Mouse (Mus musculus): Measurements from ENCODE around the gene Upk1b. TPM values are rescaled to one million over a fixed set of nuclear protein-coding genes. Genes with fewer than 3 reads are reported as not detected.

The Upk1b gene
- total and polyA plus RNA-seq, 2 experiments from 2014 or later, result 0.44 to 1.0 TPM

DNA sequence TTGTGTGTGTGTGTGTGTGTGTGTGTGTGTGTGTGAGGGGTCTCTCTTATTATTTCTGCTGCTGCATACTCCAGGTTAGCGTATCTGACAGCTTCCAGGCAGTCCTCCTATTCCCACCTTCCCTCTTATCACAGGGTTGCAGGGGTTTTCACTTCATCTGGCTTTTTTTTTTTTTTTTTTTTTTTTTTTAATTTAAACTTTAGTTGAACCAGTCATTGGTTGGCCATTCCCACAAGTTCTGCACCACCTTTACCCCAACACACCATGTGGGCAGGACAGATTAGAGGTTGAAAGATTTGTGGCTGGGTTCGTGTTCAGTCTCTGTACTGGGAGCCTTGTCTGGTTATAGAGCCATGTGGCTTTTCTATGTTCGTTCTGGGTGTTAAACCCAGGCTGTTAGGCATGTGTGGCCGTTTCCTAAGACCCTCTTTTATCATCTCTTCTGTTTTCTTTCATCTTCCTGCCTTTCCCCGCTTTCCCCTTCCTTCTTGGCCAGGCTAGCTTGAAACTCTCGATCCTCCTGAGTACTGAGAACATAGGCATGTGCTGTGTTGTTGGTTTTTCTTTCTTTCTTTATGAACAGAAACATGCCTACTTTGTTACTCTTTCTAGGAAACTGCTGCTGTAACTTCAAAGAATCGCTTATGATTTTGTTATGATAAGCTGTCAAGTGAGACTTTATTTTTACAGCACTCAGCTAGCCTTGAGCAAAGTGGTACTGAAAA, 44.5 kb downstream of the Upk1b start:
- 68% methylated on average over 7 of the region's 7 CpGs for WGBS
- no peak for TF ChIP-seq CTCF (IDR thresholded peaks at IDR 0.05)
- Histone ChIP-seq H3K9ac (replicated peaks; ENCODE audit: low read length, poor library complexity, severe bottlenecking) (no peak overlapping the region), H3K9me3 (ENCODE audit: low read length) (no peaks in the 10 kb centered on the region), H3K36me3 (ENCODE audit: insufficient read depth, low read length) (peaks cover 39% of the 10 kb centered on the region), H3K4me1 (ENCODE audit: insufficient read depth, low read length) (no peaks in the 10 kb centered on the region), H3K27me3 (ENCODE audit: insufficient read depth, low read length) (no peaks in the 10 kb centered on the region), H3K4me2 (ENCODE audit: low read depth, low read length, poor library complexity, severe bottlenecking) (no peak overlapping the region), H3K4me3 (ENCODE audit: low read depth, low read length) (no peak overlapping the region), H3K27ac (ENCODE audit: low read depth, low read length) (no peak overlapping the region)
- DNase-seq (ENCODE audit: low spot score) (no peak), ATAC-seq (ENCODE audit: low FRiP score) (no peak)

DNA sequence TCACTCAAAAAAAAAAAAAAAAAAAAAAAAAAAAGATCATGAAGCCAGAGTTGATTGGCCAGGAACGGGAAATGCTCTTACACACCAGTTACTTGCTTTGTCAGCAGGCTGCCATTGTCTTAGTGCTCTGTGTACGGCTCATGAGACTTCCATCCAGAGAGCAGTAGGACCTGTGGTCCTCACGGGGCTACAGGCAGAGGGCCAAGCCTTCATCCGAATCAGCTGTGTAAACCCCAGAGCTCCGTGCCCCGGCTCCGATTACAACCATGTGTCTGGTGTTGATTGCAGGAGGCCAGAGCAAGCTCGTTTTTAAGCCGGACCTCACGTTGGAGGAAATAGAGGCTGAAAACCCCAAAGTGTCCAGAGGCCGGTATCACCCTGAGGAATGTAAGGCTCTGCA, 46.5 kb downstream of the Upk1b start:
- H3K36me3 ChIP-seq (ENCODE audit: insufficient read depth, low read length), result peaks cover 27% of the 10 kb centered on the region
- no peak for TF ChIP-seq CTCF (IDR thresholded peaks at IDR 0.05)
- ATAC-seq (ENCODE audit: low FRiP score) (no peak), DNase-seq (ENCODE audit: low spot score) (peak; percentile 15)
- H3K9ac ChIP-seq (replicated peaks; ENCODE audit: low read length, poor library complexity, severe bottlenecking), result no peak overlapping the region
- no peak overlapping the region for H3K27ac ChIP-seq (ENCODE audit: low read depth, low read length)
- H3K4me2 ChIP-seq (ENCODE audit: low read depth, low read length, poor library complexity, severe bottlenecking), result no peak overlapping the region
- H3K4me1 ChIP-seq (ENCODE audit: insufficient read depth, low read length), result no peaks in the 10 kb centered on the region
- WGBS, result 69% methylated on average over 11 of the region's 11 CpGs
- no peaks in the 10 kb centered on the region for H3K27me3 ChIP-seq (ENCODE audit: insufficient read depth, low read length)
- H3K4me3 ChIP-seq (ENCODE audit: low read depth, low read length), result no peak overlapping the region
- no peaks in the 10 kb centered on the region for H3K9me3 ChIP-seq (ENCODE audit: low read length)

DNA sequence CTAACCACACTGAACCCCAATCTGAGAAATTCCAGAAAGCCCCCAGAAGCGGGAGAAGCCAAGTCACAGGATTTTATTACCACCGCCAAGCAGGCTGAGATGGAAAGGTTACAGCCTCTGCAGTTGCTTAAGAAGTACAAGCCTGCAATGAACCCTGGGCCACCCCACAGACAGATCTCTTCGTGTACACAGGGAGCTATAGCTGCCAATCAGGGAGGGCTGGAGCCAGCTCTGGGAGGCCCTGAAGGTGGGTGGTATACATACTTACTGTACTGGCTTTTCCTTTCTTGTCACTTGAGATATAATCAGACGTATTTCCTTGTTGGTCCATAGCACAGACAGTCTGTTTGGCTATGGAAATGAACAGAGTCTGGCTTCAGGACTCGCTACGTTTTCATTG, 49.3 kb downstream of the Upk1b start:
- no peaks in the 10 kb centered on the region for H3K4me1 ChIP-seq (ENCODE audit: insufficient read depth, low read length)
- no peak for DNase-seq (ENCODE audit: low spot score)
- no peaks in the 10 kb centered on the region for H3K9me3 ChIP-seq (ENCODE audit: low read length)
- no peaks in the 10 kb centered on the region for H3K27me3 ChIP-seq (ENCODE audit: insufficient read depth, low read length)
- 83% methylated on average over 6 of the region's 6 CpGs for whole genome bisulfite sequencing
- H3K27ac ChIP-seq (ENCODE audit: low read depth, low read length), result no peak overlapping the region
- no peak overlapping the region for H3K4me3 ChIP-seq (ENCODE audit: low read depth, low read length)
- TF ChIP-seq CTCF (IDR thresholded peaks at IDR 0.05), result no peak
- no peak overlapping the region for H3K4me2 ChIP-seq (ENCODE audit: low read depth, low read length, poor library complexity, severe bottlenecking)
- peaks cover 14% of the 10 kb centered on the region for H3K36me3 ChIP-seq (ENCODE audit: insufficient read depth, low read length)
- no peak for ATAC-seq (ENCODE audit: low FRiP score)
- H3K9ac ChIP-seq (replicated peaks; ENCODE audit: low read length, poor library complexity, severe bottlenecking), result no peak overlapping the region

DNA sequence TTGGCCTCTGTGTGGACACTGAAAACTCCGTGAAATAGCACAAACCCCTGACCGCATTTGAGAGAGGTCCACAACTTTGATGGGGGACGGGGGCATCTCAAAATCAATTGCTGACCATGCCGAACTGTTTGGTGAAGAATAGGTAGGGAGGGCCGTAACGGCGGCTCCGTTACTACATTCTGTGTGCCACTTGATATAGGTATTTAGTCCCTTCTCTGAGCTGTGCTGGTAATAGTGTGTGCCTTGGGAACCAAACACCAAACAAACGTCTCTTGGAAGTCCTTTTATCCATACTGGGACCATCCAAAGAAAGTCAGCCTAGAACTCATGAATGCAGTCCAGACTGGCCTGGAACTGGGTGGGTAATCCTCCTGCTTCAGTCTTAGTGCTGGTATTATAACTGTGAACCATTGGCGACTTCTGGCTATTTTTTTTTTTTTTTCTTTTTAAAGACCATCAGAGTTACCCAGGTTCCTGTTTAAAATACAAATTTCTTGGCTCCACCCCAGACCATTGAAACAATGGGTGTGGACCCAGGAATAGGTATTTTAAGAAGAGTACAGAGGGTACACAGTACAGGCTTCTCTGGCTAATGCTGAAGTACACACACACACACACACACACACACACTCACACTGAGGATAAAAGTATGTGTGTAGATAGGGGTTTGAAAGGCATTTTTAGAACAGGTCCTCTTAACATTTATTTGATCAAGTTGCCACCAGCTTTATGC, 56.0 kb downstream of the Upk1b start:
- Histone ChIP-seq H3K27me3 (ENCODE audit: insufficient read depth, low read length) (no peaks in the 10 kb centered on the region), H3K4me2 (ENCODE audit: low read depth, low read length, poor library complexity, severe bottlenecking) (no peak overlapping the region), H3K4me3 (ENCODE audit: low read depth, low read length) (no peak overlapping the region), H3K27ac (ENCODE audit: low read depth, low read length) (no peak overlapping the region), H3K36me3 (ENCODE audit: insufficient read depth, low read length) (no peaks in the 10 kb centered on the region), H3K9me3 (ENCODE audit: low read length) (no peaks in the 10 kb centered on the region), H3K4me1 (ENCODE audit: insufficient read depth, low read length) (no peaks in the 10 kb centered on the region), H3K9ac (replicated peaks; ENCODE audit: low read length, poor library complexity, severe bottlenecking) (no peak overlapping the region)
- no peak for DNase-seq (ENCODE audit: low spot score)
- TF ChIP-seq CTCF (IDR thresholded peaks at IDR 0.05), result no peak
- ATAC-seq (ENCODE audit: low FRiP score), result no peak
- 91% methylated on average over 10 of the region's 10 CpGs for WGBS

DNA sequence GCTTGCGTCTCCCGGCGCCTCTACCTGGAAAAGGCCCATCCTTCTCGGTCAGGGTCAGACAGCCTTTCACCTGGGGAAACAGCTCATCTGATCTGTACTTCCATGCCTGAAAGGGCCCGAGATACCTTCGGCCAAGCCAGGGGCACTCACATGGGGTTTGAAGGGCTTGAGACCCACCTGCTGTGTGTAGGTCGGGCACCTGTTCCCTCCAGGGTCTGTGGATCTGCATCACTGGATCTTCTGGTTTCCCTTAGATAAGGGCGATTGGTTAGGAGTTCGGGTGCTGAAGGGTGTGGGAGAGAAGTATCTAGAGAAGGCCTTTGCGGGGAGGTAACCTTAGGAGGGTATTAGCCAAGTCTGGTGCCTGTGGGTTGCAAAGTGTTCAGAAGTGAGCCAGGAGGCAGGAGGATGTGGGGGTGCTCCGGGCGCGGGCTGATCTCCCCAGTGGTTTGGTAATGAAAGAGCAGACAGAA, 57.4 kb downstream of the Upk1b start:
- Histone ChIP-seq H3K4me1 (ENCODE audit: insufficient read depth, low read length) (no peaks in the 10 kb centered on the region), H3K4me2 (ENCODE audit: low read depth, low read length, poor library complexity, severe bottlenecking) (peak overlapping the region; percentile 86), H3K27me3 (ENCODE audit: insufficient read depth, low read length) (no peaks in the 10 kb centered on the region), H3K4me3 (ENCODE audit: low read depth, low read length) (peak overlapping the region; percentile 92), H3K9me3 (ENCODE audit: low read length) (no peaks in the 10 kb centered on the region), H3K36me3 (ENCODE audit: insufficient read depth, low read length) (no peaks in the 10 kb centered on the region), H3K9ac (replicated peaks; ENCODE audit: low read length, poor library complexity, severe bottlenecking) (peak overlapping the region; percentile 91), H3K27ac (ENCODE audit: low read depth, low read length) (peak overlapping the region; percentile 85)
- TF ChIP-seq CTCF (IDR thresholded peaks at IDR 0.05), result no peak
- DNase-seq (ENCODE audit: low spot score) (peak; percentile 34), ATAC-seq (ENCODE audit: low FRiP score) (peak; percentile 63)
- 0% methylated on average over 13 of the region's 13 CpGs for WGBS

DNA sequence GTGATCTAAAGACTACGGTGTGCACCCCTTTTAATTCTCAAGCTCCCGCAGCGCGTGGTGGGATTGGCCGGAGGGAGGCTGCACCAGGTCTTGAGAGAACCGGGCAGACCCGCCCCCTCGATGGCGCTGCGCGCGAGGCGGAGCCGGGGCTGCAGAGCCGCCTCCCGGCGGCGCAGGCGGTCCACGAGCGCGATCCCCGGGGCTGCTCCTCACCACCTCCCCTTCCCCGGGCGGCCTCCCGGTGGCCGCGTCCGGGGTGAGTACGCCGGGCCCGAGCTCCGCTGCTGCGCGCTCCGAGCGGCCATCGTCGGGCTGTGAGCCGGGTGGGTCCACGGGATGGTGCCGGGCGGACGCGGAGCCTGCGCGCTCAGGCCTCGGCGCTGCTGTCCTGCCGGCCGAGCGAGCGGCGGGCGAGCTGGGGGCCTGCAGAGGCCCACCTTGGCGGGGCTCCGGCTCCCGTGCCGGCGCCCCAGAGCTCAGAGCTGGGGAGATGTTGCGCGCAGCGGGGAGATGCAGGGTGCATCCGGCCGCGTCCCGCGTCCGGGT, 57.9 kb downstream of the Upk1b start, which contains the start of gene B4galt4:
B4galt4 (plus strand) TSS at position 152 of the 546 bp plus-strand sequence.
- peak; percentile 78 for DNase-seq (ENCODE audit: low spot score)
- Histone ChIP-seq H3K27ac (ENCODE audit: low read depth, low read length) (peak within 1 kb of the TSS; percentile 85), H3K4me2 (ENCODE audit: low read depth, low read length, poor library complexity, severe bottlenecking) (peak within 1 kb of the TSS; percentile 86), H3K9me3 (ENCODE audit: low read length) (no peaks in the 10 kb centered on the region), H3K27me3 (ENCODE audit: insufficient read depth, low read length) (no peaks in the 10 kb centered on the region), H3K4me3 (ENCODE audit: low read depth, low read length) (peak within 1 kb of the TSS; percentile 92), H3K4me1 (ENCODE audit: insufficient read depth, low read length) (no peaks in the 10 kb centered on the region), H3K36me3 (ENCODE audit: insufficient read depth, low read length) (no peaks in the 10 kb centered on the region), H3K9ac (replicated peaks; ENCODE audit: low read length, poor library complexity, severe bottlenecking) (peak within 1 kb of the TSS; percentile 91)
- TF ChIP-seq CTCF (IDR thresholded peaks at IDR 0.05), result peak; percentile 44; the same call in 1 of the 2 replicates
- under 1% methylated on average over 68 of the region's 69 CpGs for WGBS
- peak; percentile 94 for ATAC-seq (ENCODE audit: low FRiP score)
